Mouse (Mus musculus) ES-E14 (cell line): Measurements from ENCODE around the gene Trpv2.

Experiments used
- CHD2 ChIP-seq: IDR thresholded peaks from 2 replicates; pipeline ENCODE4 v1.6.1; 2014; ENCODE audit warnings: mild to moderate bottlenecking, low read depth, low read length, inconsistent platforms
- HCFC1 ChIP-seq: IDR thresholded peaks from 2 replicates; pipeline ENCODE4 v1.6.1; 2012; ENCODE audit warnings: low read length, inconsistent platforms, borderline replicate concordance; ENCODE audit not compliant: insufficient read depth
- ZNF384 ChIP-seq: IDR thresholded peaks from 2 replicates; pipeline ENCODE4 v1.6.1; 2012; ENCODE audit warnings: low read depth, low read length, inconsistent platforms

GRCm38 (mm10) chr11:62568300-62568699 is 6.0 kb upstream of the Trpv2 start:
- TF ChIP-seq CHD2 (no peak), ZNF384 (no peak), HCFC1 (no peak)
